Mouse (Mus musculus) liver, adult 2 months (tissue): ENCODE measurements around the gene Pih1d1.

Experiments
- CTCF ChIP-seq: fragments of 200-500 bp; IDR thresholded peaks from 2 replicates; pipeline ENCODE4 v1.5.1; 2011; ENCODE audit warnings: low read depth, low read length, control low read depth
- POLR2A ChIP-seq: fragments of 200-500 bp; IDR thresholded peaks from 2 replicates; pipeline ENCODE4 v1.6.1; 2011; ENCODE audit warnings: low read length, control low read depth; ENCODE audit not compliant: insufficient read depth; ENCODE audit errors: extremely low read depth

DNA sequence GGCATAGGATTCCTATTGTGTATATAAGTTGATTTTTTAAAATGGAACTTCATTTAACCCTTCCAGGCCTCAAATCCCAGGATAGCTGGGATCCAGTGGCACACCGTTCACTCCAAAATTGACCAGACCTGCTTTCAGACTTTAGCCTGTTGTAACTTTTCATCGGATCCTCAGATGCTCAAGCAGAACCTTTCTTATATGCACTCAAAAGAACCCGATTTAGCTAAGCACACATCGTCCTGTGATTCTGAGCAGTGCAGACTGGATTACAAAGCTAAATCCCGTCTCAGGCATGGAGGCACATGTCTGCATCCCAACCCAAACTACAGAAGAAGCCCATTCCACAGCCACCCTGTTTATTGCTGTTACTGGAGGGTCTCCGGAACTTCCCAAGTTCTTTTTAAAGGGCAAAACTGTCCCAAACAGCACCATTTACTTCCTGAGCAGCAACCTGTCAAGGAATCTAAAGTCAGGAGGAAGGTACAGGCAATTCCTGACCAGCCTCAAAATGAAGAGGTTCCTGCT is 26.3 kb upstream of the Pih1d1 start:
- TF ChIP-seq CTCF (no peak), POLR2A (no peak)
